Mouse (Mus musculus): Measurements from ENCODE around the gene Fam83c. TPM values are rescaled to one million over a fixed set of nuclear protein-coding genes. Genes with fewer than 3 reads are reported as not detected.

The Fam83c gene
- 0.11 and 0.13 TPM in 2 replicates for polyA plus RNA-seq (2015; fragmentation: Nextera tagmentation; extraction: Ambion mirVana)

- Histone ChIP-seq H3K4me1 (replicated peaks; ENCODE audit: control insufficient read depth, insufficient read depth, low read length) (no peaks in the 10 kb centered on the region), H3K27me3 (ENCODE audit: control insufficient read depth, insufficient read depth, low read depth, low read length) (no peaks in the 10 kb centered on the region), H3K4me3 (ENCODE audit: low read length) (no peak within 1 kb of the TSS), H3K4me2 (ENCODE audit: low read depth, low read length) (no peak within 1 kb of the TSS), H3K36me3 (ENCODE audit: control insufficient read depth, insufficient read depth, low read length) (no peaks in the 10 kb centered on the region), H3K27ac (ENCODE audit: low read length) (no peak within 1 kb of the TSS), H3K9me3 (ENCODE audit: control insufficient read depth, low read length) (no peaks in the 10 kb centered on the region), H3K9ac (ENCODE audit: low read length) (no peak within 1 kb of the TSS)
- WGBS, result 38% methylated on average over 9 of the region's 9 CpGs
- no peak for ATAC-seq (ENCODE audit: low read depth)
These were observed at the start of gene Fam83c for GRCm38 (mm10) chr2:155834732-155835131. Gene Fam83c (minus strand): TSS chr2:155834854.

- Histone ChIP-seq H3K27ac (ENCODE audit: low read length) (no peak overlapping the region), H3K9me3 (ENCODE audit: control insufficient read depth, low read length) (no peaks in the 10 kb centered on the region), H3K9ac (ENCODE audit: low read length) (no peak overlapping the region), H3K4me2 (ENCODE audit: low read depth, low read length) (no peak overlapping the region), H3K27me3 (ENCODE audit: control insufficient read depth, insufficient read depth, low read depth, low read length) (no peaks in the 10 kb centered on the region), H3K36me3 (ENCODE audit: control insufficient read depth, insufficient read depth, low read length) (peaks cover 16% of the 10 kb centered on the region), H3K4me3 (ENCODE audit: low read length) (no peak overlapping the region), H3K4me1 (replicated peaks; ENCODE audit: control insufficient read depth, insufficient read depth, low read length) (no peaks in the 10 kb centered on the region)
- WGBS, result 69% methylated on average over 3 of the region's 3 CpGs
- ATAC-seq (ENCODE audit: low read depth), result no peak
These were observed 47.4 kb upstream of the Fam83c start for GRCm38 (mm10) chr2:155882087-155882486.

- peaks cover 14% of the 10 kb centered on the region for H3K36me3 ChIP-seq (ENCODE audit: control insufficient read depth, insufficient read depth, low read length)
- no peak overlapping the region for H3K4me3 ChIP-seq (ENCODE audit: low read length)
- WGBS, result 76% methylated on average over 20 of the region's 21 CpGs
- no peaks in the 10 kb centered on the region for H3K4me1 ChIP-seq (replicated peaks; ENCODE audit: control insufficient read depth, insufficient read depth, low read length)
- no peak for ATAC-seq (ENCODE audit: low read depth)
- no peak overlapping the region for H3K4me2 ChIP-seq (ENCODE audit: low read depth, low read length)
- H3K27me3 ChIP-seq (ENCODE audit: control insufficient read depth, insufficient read depth, low read depth, low read length), result no peaks in the 10 kb centered on the region
- H3K9ac ChIP-seq (ENCODE audit: low read length), result no peak overlapping the region
- no peak overlapping the region for H3K27ac ChIP-seq (ENCODE audit: low read length)
- H3K9me3 ChIP-seq (ENCODE audit: control insufficient read depth, low read length), result no peaks in the 10 kb centered on the region
These were observed 44.6 kb upstream of the Fam83c start for GRCm38 (mm10) chr2:155878964-155879876.

DNA sequence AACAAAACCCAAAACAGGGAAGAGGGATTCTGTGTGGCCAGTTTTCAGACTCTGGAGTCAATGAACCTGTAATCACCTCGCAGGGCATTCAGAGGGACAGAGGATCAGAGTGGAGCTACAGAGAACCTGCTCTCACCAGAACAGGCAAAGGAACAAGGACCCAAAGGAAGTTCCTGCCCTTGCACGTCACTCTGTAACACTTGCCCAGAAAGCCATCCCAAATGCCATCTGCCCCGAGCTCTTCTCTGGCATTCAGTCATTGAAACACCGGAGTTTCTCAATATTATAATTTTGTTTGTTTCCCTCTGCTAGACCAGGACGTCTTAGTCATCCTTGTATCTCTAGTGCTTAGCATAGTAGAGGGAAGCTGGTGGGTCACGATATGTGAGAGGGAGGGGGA lies 39.0 kb upstream of the Fam83c start:
- Histone ChIP-seq H3K27me3 (ENCODE audit: control insufficient read depth, insufficient read depth, low read depth, low read length) (no peaks in the 10 kb centered on the region), H3K4me3 (ENCODE audit: low read length) (no peak overlapping the region), H3K9me3 (ENCODE audit: control insufficient read depth, low read length) (no peaks in the 10 kb centered on the region), H3K4me2 (ENCODE audit: low read depth, low read length) (no peak overlapping the region), H3K36me3 (ENCODE audit: control insufficient read depth, insufficient read depth, low read length) (peaks cover 12% of the 10 kb centered on the region), H3K4me1 (replicated peaks; ENCODE audit: control insufficient read depth, insufficient read depth, low read length) (peaks cover 10% of the 10 kb centered on the region), H3K9ac (ENCODE audit: low read length) (no peak overlapping the region), H3K27ac (ENCODE audit: low read length) (no peak overlapping the region)
- ATAC-seq (ENCODE audit: low read depth), result no peak
- 56% methylated on average over 6 of the region's 6 CpGs for WGBS

DNA sequence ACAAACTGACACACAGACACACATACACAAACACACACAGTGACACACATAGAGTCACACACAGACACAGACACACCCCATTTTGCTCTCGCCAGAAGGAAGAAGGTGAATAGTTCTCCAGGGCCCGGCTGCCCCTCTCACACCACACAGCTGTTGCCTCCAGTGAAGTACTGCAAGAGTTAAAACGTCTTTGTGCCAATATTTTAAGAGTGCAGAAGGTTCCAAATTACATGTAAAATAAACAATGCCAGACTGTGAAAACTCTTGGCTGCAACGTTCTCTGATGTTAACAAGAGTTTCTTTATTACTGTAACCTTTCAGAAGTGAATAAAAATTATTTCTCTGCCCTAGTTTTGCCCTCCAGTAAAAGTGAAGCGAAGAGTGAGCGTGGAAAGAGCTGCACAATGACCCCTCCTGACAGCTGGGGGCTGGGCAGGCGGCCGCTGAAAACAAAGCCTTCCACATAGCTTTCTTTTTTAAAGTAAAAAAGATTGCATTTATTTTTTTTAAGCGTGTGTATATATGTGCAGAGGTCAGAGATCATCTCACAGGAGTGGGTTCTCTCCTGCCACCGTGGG lies 38.4 kb upstream of the Fam83c start:
- WGBS, result 27% methylated on average over 10 of the region's 10 CpGs
- peak; percentile 73 for ATAC-seq (ENCODE audit: low read depth)

DNA sequence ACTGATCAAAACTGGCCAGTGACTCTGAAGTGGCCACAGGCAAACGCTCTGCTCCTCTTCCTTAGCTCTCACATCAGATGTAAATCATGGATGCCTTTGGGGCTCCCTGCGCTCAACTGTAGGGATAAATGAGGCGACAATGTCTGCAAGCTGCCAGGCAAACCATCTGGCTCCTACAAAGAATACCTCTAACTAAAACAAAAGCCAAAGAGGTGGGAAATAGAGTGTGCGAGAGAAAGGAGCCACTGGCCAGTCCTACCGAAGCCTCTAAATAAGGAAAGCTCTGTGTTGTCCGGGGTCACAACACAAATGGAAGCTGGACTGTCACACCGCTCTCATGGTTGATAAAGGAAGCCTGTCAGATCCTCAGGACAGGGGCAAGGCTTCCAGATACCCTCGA lies 37.8 kb upstream of the Fam83c start:
- Histone ChIP-seq H3K4me1 (replicated peaks; ENCODE audit: control insufficient read depth, insufficient read depth, low read length) (peaks cover 10% of the 10 kb centered on the region), H3K36me3 (ENCODE audit: control insufficient read depth, insufficient read depth, low read length) (peaks cover 14% of the 10 kb centered on the region)

More for the DNA sequence above, 38.4 kb upstream of the Fam83c start:
- H3K4me2 ChIP-seq (ENCODE audit: low read depth, low read length), result no peak overlapping the region
- H3K36me3 ChIP-seq (ENCODE audit: control insufficient read depth, insufficient read depth, low read length), result peaks cover 14% of the 10 kb centered on the region
- H3K9me3 ChIP-seq (ENCODE audit: control insufficient read depth, low read length), result no peaks in the 10 kb centered on the region
- no peak overlapping the region for H3K27ac ChIP-seq (ENCODE audit: low read length)
- no peaks in the 10 kb centered on the region for H3K27me3 ChIP-seq (ENCODE audit: control insufficient read depth, insufficient read depth, low read depth, low read length)
- H3K9ac ChIP-seq (ENCODE audit: low read length), result no peak overlapping the region
- H3K4me1 ChIP-seq (replicated peaks; ENCODE audit: control insufficient read depth, insufficient read depth, low read length), result peaks cover 10% of the 10 kb centered on the region
- no peak overlapping the region for H3K4me3 ChIP-seq (ENCODE audit: low read length)

GRCm38 (mm10) chr2:155869772-155870171 lies 35.1 kb upstream of the Fam83c start:
- Histone ChIP-seq H3K27ac (ENCODE audit: low read length) (no peak overlapping the region), H3K9me3 (ENCODE audit: control insufficient read depth, low read length) (no peaks in the 10 kb centered on the region), H3K36me3 (ENCODE audit: control insufficient read depth, insufficient read depth, low read length) (peaks cover 8% of the 10 kb centered on the region; the same call in 1 of the 2 replicates), H3K9ac (ENCODE audit: low read length) (no peak overlapping the region), H3K4me1 (replicated peaks; ENCODE audit: control insufficient read depth, insufficient read depth, low read length) (peaks cover 10% of the 10 kb centered on the region), H3K4me2 (ENCODE audit: low read depth, low read length) (no peak overlapping the region), H3K4me3 (ENCODE audit: low read length) (no peak overlapping the region), H3K27me3 (ENCODE audit: control insufficient read depth, insufficient read depth, low read depth, low read length) (no peaks in the 10 kb centered on the region)
- WGBS, result 58% methylated on average over 5 of the region's 5 CpGs
- ATAC-seq (ENCODE audit: low read depth), result no peak

More for the DNA sequence above, 37.8 kb upstream of the Fam83c start:
- Histone ChIP-seq H3K4me2 (ENCODE audit: low read depth, low read length) (no peak overlapping the region), H3K27me3 (ENCODE audit: control insufficient read depth, insufficient read depth, low read depth, low read length) (no peaks in the 10 kb centered on the region), H3K9ac (ENCODE audit: low read length) (no peak overlapping the region), H3K4me3 (ENCODE audit: low read length) (no peak overlapping the region), H3K9me3 (ENCODE audit: control insufficient read depth, low read length) (no peaks in the 10 kb centered on the region), H3K27ac (ENCODE audit: low read length) (no peak overlapping the region)
- WGBS, result 61% methylated on average over 8 of the region's 8 CpGs
- peak; percentile 32; the same call in 1 of the 2 replicates for ATAC-seq (ENCODE audit: low read depth)

- H3K4me2 ChIP-seq (ENCODE audit: low read depth, low read length), result no peak overlapping the region
- H3K4me1 ChIP-seq (replicated peaks; ENCODE audit: control insufficient read depth, insufficient read depth, low read length), result peaks cover 6% of the 10 kb centered on the region
- peaks cover 6% of the 10 kb centered on the region; the same call in 1 of the 2 replicates for H3K36me3 ChIP-seq (ENCODE audit: control insufficient read depth, insufficient read depth, low read length)
- H3K9ac ChIP-seq (ENCODE audit: low read length), result no peak overlapping the region
- 94% methylated on average over 8 of the region's 8 CpGs for WGBS
- H3K27me3 ChIP-seq (ENCODE audit: control insufficient read depth, insufficient read depth, low read depth, low read length), result no peaks in the 10 kb centered on the region
- no peak overlapping the region for H3K4me3 ChIP-seq (ENCODE audit: low read length)
- no peak for ATAC-seq (ENCODE audit: low read depth)
- H3K9me3 ChIP-seq (ENCODE audit: control insufficient read depth, low read length), result no peaks in the 10 kb centered on the region
- no peak overlapping the region for H3K27ac ChIP-seq (ENCODE audit: low read length)
These were observed 33.7 kb upstream of the Fam83c start for GRCm38 (mm10) chr2:155868320-155868719.

GRCm38 (mm10) chr2:155863301-155863867 lies 28.7 kb upstream of the Fam83c start:
- H3K27ac ChIP-seq (ENCODE audit: low read length), result no peak overlapping the region

More at GRCm38 (mm10) chr2:155863301-155863867, 28.7 kb upstream of the Fam83c start:
- WGBS, result 58% methylated on average over 11 of the region's 11 CpGs
- Histone ChIP-seq H3K36me3 (ENCODE audit: control insufficient read depth, insufficient read depth, low read length) (no peaks in the 10 kb centered on the region), H3K4me1 (replicated peaks; ENCODE audit: control insufficient read depth, insufficient read depth, low read length) (peaks cover 4% of the 10 kb centered on the region; the same call in 1 of the 2 replicates), H3K4me2 (ENCODE audit: low read depth, low read length) (no peak overlapping the region), H3K4me3 (ENCODE audit: low read length) (no peak overlapping the region), H3K9ac (ENCODE audit: low read length) (no peak overlapping the region), H3K9me3 (ENCODE audit: control insufficient read depth, low read length) (no peaks in the 10 kb centered on the region), H3K27me3 (ENCODE audit: control insufficient read depth, insufficient read depth, low read depth, low read length) (no peaks in the 10 kb centered on the region)
- no peak for ATAC-seq (ENCODE audit: low read depth)

Data from lung, embryonic 16.5 days (tissue).